Mouse (Mus musculus) small intestine, adult 2 months (tissue): ENCODE results near the gene 4931414P19Rik.

ENCODE experiments used
- CTCF ChIP-seq: fragments of 200-500 bp; IDR thresholded peaks from 2 replicates; pipeline ENCODE4 v1.5.1; 2012; ENCODE audit warnings: low read depth, mild to moderate bottlenecking, control low read depth, inconsistent platforms, low read length, moderate library complexity, mixed read lengths; ENCODE audit not compliant: insufficient replicate concordance, insufficient read length; ENCODE audit errors: extremely low read depth
- POLR2A ChIP-seq: fragments of 200-500 bp; IDR thresholded peaks from 2 replicates; pipeline ENCODE4 v1.6.1; 2012; ENCODE audit warnings: low read depth, mild to moderate bottlenecking, control low read depth, inconsistent platforms, low read length, moderate library complexity

- TF ChIP-seq CTCF (no peak), POLR2A (no peak)
Measured at GRCm38 (mm10) chr14:54640946-54641304, 35.1 kb upstream of the 4931414P19Rik start, which contains the start of gene Gm17606.
